Mouse (Mus musculus): ENCODE data around the gene Optc. TPM values are rescaled to one million over a fixed set of nuclear protein-coding genes. Genes with fewer than 3 reads are reported as not detected.
A peak's percentile ranks its signal among the peaks of the same experiment; 100 is the strongest.

Gene Optc
- polyA plus RNA-seq, 1 experiment from 2014 or later = 2.8 TPM

- WGBS = 29% methylated on average over 5 of the region's 5 CpGs
- H3K9ac ChIP-seq (replicated peaks) = no peak overlapping the region
Measured at GRCm38 (mm10) chr1:133891489-133891888, 16.3 kb downstream of the Optc start.

GRCm38 (mm10) chr1:133889949-133890598 is 17.7 kb downstream of the Optc start:
- ATAC-seq (ENCODE audit: low FRiP score) = no peak
- H3K9me3 ChIP-seq (replicated peaks) = no peaks in the 10 kb centered on the region
- peaks cover 68% of the 10 kb centered on the region for H3K4me1 ChIP-seq
- no peak overlapping the region for H3K9ac ChIP-seq (replicated peaks)
- H3K4me3 ChIP-seq (replicated peaks) = no peak overlapping the region
- 0 out of 2 replicates have a peak overlapping the region, but pooled peaks have one; percentile 28 for H3K27ac ChIP-seq (replicated peaks)
- WGBS = 21% methylated on average over 20 of the region's 20 CpGs
- H3K4me2 ChIP-seq = peak overlapping the region; percentile 40
- no peaks in the 10 kb centered on the region for H3K27me3 ChIP-seq (replicated peaks)
- no peaks in the 10 kb centered on the region for H3K36me3 ChIP-seq

More at GRCm38 (mm10) chr1:133891489-133891888, 16.3 kb downstream of the Optc start:
- ATAC-seq (ENCODE audit: low FRiP score) = no peak
- H3K27ac ChIP-seq (replicated peaks) = no peak overlapping the region
- H3K4me1 ChIP-seq = peaks cover 68% of the 10 kb centered on the region
- H3K27me3 ChIP-seq (replicated peaks) = no peaks in the 10 kb centered on the region
- H3K9me3 ChIP-seq (replicated peaks) = no peaks in the 10 kb centered on the region
- no peaks in the 10 kb centered on the region for H3K36me3 ChIP-seq
- H3K4me2 ChIP-seq = no peak overlapping the region
- H3K4me3 ChIP-seq (replicated peaks) = no peak overlapping the region

GRCm38 (mm10) chr1:133887538-133888250 is 20.1 kb downstream of the Optc start:
- Histone ChIP-seq H3K9ac (replicated peaks) (no peak overlapping the region), H3K4me1 (peaks cover 71% of the 10 kb centered on the region), H3K4me3 (replicated peaks) (no peak overlapping the region), H3K4me2 (peak overlapping the region; percentile 45; the same call in 1 of the 2 replicates), H3K9me3 (replicated peaks) (no peaks in the 10 kb centered on the region), H3K27me3 (replicated peaks) (no peaks in the 10 kb centered on the region), H3K27ac (replicated peaks) (peak overlapping the region; percentile 82), H3K36me3 (no peaks in the 10 kb centered on the region)
- ATAC-seq (ENCODE audit: low FRiP score) = no peak
- 67% methylated on average over 5 of the region's 5 CpGs for WGBS

- peaks cover 73% of the 10 kb centered on the region for H3K4me1 ChIP-seq
- H3K4me3 ChIP-seq (replicated peaks) = no peak overlapping the region
- peak overlapping the region; percentile 45 for H3K4me2 ChIP-seq
- H3K27me3 ChIP-seq (replicated peaks) = no peaks in the 10 kb centered on the region
- no peak overlapping the region for H3K9ac ChIP-seq (replicated peaks)
- WGBS = 3% methylated on average over 8 of the region's 8 CpGs
- no peaks in the 10 kb centered on the region for H3K36me3 ChIP-seq
- peak; percentile 72 for ATAC-seq (ENCODE audit: low FRiP score)
- peak overlapping the region; percentile 82 for H3K27ac ChIP-seq (replicated peaks)
- no peaks in the 10 kb centered on the region for H3K9me3 ChIP-seq (replicated peaks)
Measured at GRCm38 (mm10) chr1:133887044-133887443, 20.8 kb downstream of the Optc start.

GRCm38 (mm10) chr1:133886431-133886830 is 21.4 kb downstream of the Optc start:
- 10% methylated on average over 6 of the region's 6 CpGs for WGBS
- Histone ChIP-seq H3K27me3 (replicated peaks) (no peaks in the 10 kb centered on the region), H3K4me3 (replicated peaks) (no peak overlapping the region), H3K27ac (replicated peaks) (peak overlapping the region; percentile 82), H3K9ac (replicated peaks) (no peak overlapping the region; the same call in 1 of the 2 replicates), H3K4me2 (peak overlapping the region; percentile 45), H3K36me3 (no peaks in the 10 kb centered on the region), H3K4me1 (peaks cover 73% of the 10 kb centered on the region), H3K9me3 (replicated peaks) (no peaks in the 10 kb centered on the region)
- peak; percentile 14; the same call in 1 of the 2 replicates for ATAC-seq (ENCODE audit: low FRiP score)

GRCm38 (mm10) chr1:133885811-133886210 is 22.0 kb downstream of the Optc start:
- no peak for ATAC-seq (ENCODE audit: low FRiP score)
- no peak overlapping the region for H3K27ac ChIP-seq (replicated peaks)
- no peaks in the 10 kb centered on the region for H3K9me3 ChIP-seq (replicated peaks)
- H3K27me3 ChIP-seq (replicated peaks) = no peaks in the 10 kb centered on the region
- H3K4me1 ChIP-seq = peaks cover 68% of the 10 kb centered on the region
- no peak overlapping the region for H3K4me2 ChIP-seq
- no peak overlapping the region for H3K9ac ChIP-seq (replicated peaks)
- H3K4me3 ChIP-seq (replicated peaks) = no peak overlapping the region
- no peaks in the 10 kb centered on the region for H3K36me3 ChIP-seq
- 91% methylated on average over 7 of the region's 7 CpGs for WGBS

GRCm38 (mm10) chr1:133884746-133885145 is 23.1 kb downstream of the Optc start:
- peaks cover 57% of the 10 kb centered on the region for H3K4me1 ChIP-seq

GRCm38 (mm10) chr1:133884090-133884489 is 23.7 kb downstream of the Optc start:
- Histone ChIP-seq H3K27ac (replicated peaks) (no peak overlapping the region), H3K27me3 (replicated peaks) (no peaks in the 10 kb centered on the region), H3K4me2 (no peak overlapping the region), H3K9ac (replicated peaks) (no peak overlapping the region; the same call in 1 of the 2 replicates), H3K36me3 (no peaks in the 10 kb centered on the region), H3K9me3 (replicated peaks) (no peaks in the 10 kb centered on the region), H3K4me1 (peaks cover 51% of the 10 kb centered on the region), H3K4me3 (replicated peaks) (no peak overlapping the region)
- 70% methylated on average over 6 of the region's 6 CpGs for WGBS
- ATAC-seq (ENCODE audit: low FRiP score) = no peak

More at GRCm38 (mm10) chr1:133884746-133885145, 23.1 kb downstream of the Optc start:
- Histone ChIP-seq H3K36me3 (no peaks in the 10 kb centered on the region), H3K27me3 (replicated peaks) (no peaks in the 10 kb centered on the region), H3K9me3 (replicated peaks) (no peaks in the 10 kb centered on the region), H3K4me3 (replicated peaks) (no peak overlapping the region), H3K9ac (replicated peaks) (no peak overlapping the region), H3K4me2 (no peak overlapping the region), H3K27ac (replicated peaks) (no peak overlapping the region)
- 26% methylated on average over 9 of the region's 9 CpGs for WGBS
- no peak for ATAC-seq (ENCODE audit: low FRiP score)

GRCm38 (mm10) chr1:133882283-133883217 is 25.2 kb downstream of the Optc start:
- peaks cover 38% of the 10 kb centered on the region for H3K4me1 ChIP-seq
- no peak for ATAC-seq (ENCODE audit: low FRiP score)
- H3K27ac ChIP-seq (replicated peaks) = no peak overlapping the region

GRCm38 (mm10) chr1:133881813-133882212 is 26.0 kb downstream of the Optc start:
- Histone ChIP-seq H3K4me1 (peaks cover 31% of the 10 kb centered on the region), H3K4me2 (no peak overlapping the region), H3K27ac (replicated peaks) (no peak overlapping the region)

More at GRCm38 (mm10) chr1:133882283-133883217, 25.2 kb downstream of the Optc start:
- H3K27me3 ChIP-seq (replicated peaks) = no peaks in the 10 kb centered on the region
- H3K4me2 ChIP-seq = no peak overlapping the region
- no peak overlapping the region for H3K4me3 ChIP-seq (replicated peaks)
- H3K36me3 ChIP-seq = no peaks in the 10 kb centered on the region
- H3K9me3 ChIP-seq (replicated peaks) = no peaks in the 10 kb centered on the region
- WGBS = 59% methylated on average over 11 of the region's 11 CpGs
- H3K9ac ChIP-seq (replicated peaks) = no peak overlapping the region

GRCm38 (mm10) chr1:133878825-133879423 is 28.9 kb downstream of the Optc start:
- peaks cover 11% of the 10 kb centered on the region for H3K4me1 ChIP-seq
- ATAC-seq (ENCODE audit: low FRiP score) = no peak
- 40% methylated on average over 12 of the region's 12 CpGs for WGBS

More at GRCm38 (mm10) chr1:133881813-133882212, 26.0 kb downstream of the Optc start:
- H3K9me3 ChIP-seq (replicated peaks) = no peaks in the 10 kb centered on the region
- no peak for ATAC-seq (ENCODE audit: low FRiP score)
- no peak overlapping the region for H3K4me3 ChIP-seq (replicated peaks)
- WGBS = 26% methylated on average over 6 of the region's 6 CpGs
- no peaks in the 10 kb centered on the region for H3K27me3 ChIP-seq (replicated peaks)
- H3K9ac ChIP-seq (replicated peaks) = no peak overlapping the region
- no peaks in the 10 kb centered on the region for H3K36me3 ChIP-seq

More at GRCm38 (mm10) chr1:133878825-133879423, 28.9 kb downstream of the Optc start:
- H3K4me2 ChIP-seq = no peak overlapping the region
- H3K9me3 ChIP-seq (replicated peaks) = no peaks in the 10 kb centered on the region
- H3K4me3 ChIP-seq (replicated peaks) = no peak overlapping the region
- no peak overlapping the region for H3K27ac ChIP-seq (replicated peaks)
- no peak overlapping the region for H3K9ac ChIP-seq (replicated peaks)
- no peaks in the 10 kb centered on the region for H3K36me3 ChIP-seq
- no peaks in the 10 kb centered on the region for H3K27me3 ChIP-seq (replicated peaks)

Measured in neural tube, embryonic 15.5 days (tissue).